Mouse (Mus musculus) liver, postnatal 0 days (tissue): ENCODE measurements around the gene Isg15.
A peak's percentile ranks its signal among the peaks of the same experiment; 100 is the strongest.

Experiments used
- CTCF ChIP-seq: sonication (generic); IDR thresholded peaks from 2 replicates; pipeline ENCODE4 v1.5.1; 2016; ENCODE audit warnings: antibody characterized with exemption, low read depth
- EP300 ChIP-seq: IDR thresholded peaks from 2 replicates; pipeline ENCODE4 v1.6.1; 2016; ENCODE audit warnings: antibody characterized with exemption, low read depth, mild to moderate bottlenecking

GRCm38 (mm10) chr4:156200623-156201475, at the start of gene Isg15:
- 0 out of 2 replicates have a peak, but pooled peaks have one; percentile 24 for TF ChIP-seq EP300
- TF ChIP-seq CTCF: no peak
